Mouse (Mus musculus): ENCODE measurements at regions not wholly inside any gene's neighbourhood (a gene's known extent, or its start where the extent isn't known, plus 50 kb on each side); places are given as distances from the start of the nearest gene placed in this dataset.

DNA sequence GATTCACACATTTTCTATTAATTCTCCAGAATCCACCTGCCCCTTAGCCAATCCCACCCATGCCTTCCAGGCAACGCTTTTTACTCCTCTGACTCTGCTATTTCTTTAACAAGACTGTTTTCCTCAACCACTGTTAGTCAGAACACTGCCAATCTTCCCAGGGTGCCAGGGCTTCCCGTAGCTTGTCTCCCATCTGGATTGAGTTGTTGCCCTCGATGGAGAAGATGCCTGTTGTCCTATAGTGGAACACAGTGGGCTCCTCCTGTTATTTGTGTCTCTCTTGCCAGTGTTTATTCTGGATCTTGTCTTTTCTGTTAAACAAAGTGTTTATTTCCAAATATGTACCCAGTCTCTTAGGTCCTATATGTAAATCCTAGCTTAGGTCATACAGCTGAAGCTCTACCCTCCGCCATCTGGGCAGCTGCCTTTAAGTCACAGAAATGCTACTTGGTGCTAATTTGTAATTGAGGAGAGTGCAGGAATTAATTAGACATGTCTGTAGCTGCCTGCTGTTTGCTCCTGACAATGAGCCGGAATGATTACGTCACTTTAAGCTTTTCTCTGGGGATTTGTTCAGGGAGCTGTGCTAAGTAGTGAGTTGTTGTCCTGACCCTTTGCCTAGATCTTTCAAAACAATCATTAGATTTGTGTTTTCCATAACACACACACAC is 115.3 kb upstream of the Xpo1 start:
- TF ChIP-seq CTCF (IDR thresholded peaks at IDR 0.05; ENCODE audit: low read depth), result no peak
- H3K9me3 ChIP-seq (replicated peaks; ENCODE audit: low read length), result no peaks in the 10 kb centered on the region
- H3K9ac ChIP-seq (ENCODE audit: low read depth, low read length), result no peak overlapping the region
- H3K4me2 ChIP-seq (ENCODE audit: low read length), result no peak overlapping the region
- H3K36me3 ChIP-seq (ENCODE audit: insufficient read depth, low read length), result no peaks in the 10 kb centered on the region
- DNase-seq (ENCODE audit: low spot score) (peak; percentile 39), ATAC-seq (replicated peaks; ENCODE audit: low FRiP score, low read depth) (no peak)
- no peak overlapping the region for H3K27ac ChIP-seq
- WGBS, result 60% methylated on average over 6 of the region's 6 CpGs
- H3K4me3 ChIP-seq (replicated peaks; ENCODE audit: low read depth, low read length), result no peak overlapping the region
- no peaks in the 10 kb centered on the region for H3K27me3 ChIP-seq (ENCODE audit: insufficient read depth, low read length)
- no peaks in the 10 kb centered on the region for H3K4me1 ChIP-seq (replicated peaks; ENCODE audit: insufficient read depth, low read length)

DNA sequence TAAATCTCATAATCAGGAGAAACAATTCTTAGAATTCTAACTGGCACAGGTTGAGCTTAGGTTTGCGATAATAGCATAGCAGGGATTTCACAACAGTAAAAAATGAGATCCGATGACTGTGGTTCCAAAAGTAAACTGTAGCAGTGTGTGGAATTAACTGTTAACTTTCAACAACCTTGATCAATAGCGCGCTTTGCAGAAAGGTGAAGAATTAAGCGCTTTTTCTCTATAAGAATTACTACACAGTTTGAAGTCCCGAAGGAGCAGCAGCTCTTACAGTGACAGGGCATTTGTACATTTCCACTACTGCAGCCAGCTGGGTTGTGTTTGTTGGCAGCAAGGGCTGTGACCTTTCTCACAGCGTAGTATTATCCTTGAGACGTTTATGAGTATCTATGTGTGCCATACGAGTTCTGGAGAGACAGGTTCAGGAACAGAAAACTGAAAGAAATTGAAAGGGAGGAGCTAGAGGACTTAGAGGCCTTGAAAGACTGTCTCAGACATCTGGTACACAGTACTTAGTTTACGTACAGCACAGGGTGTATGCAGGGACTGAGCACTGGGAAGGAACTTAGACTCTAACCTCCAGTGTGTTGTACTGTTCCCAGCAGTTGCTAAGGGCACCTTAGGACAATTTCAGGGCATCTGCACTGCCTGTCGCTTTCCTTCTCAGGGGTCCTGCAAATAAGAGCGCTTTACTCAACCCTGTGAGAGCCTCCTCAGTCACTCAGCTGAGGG is 114.6 kb upstream of the Xpo1 start:
- WGBS, result 56% methylated on average over 12 of the region's 12 CpGs
- DNase-seq (ENCODE audit: low spot score) (peak; percentile 6), ATAC-seq (replicated peaks; ENCODE audit: low FRiP score, low read depth) (0 out of 2 replicates have a peak, but pooled peaks have one; percentile 49)
- no peak overlapping the region for H3K27ac ChIP-seq
- no peak for TF ChIP-seq CTCF (IDR thresholded peaks at IDR 0.05; ENCODE audit: low read depth)
- H3K9ac ChIP-seq (ENCODE audit: low read depth, low read length), result no peak overlapping the region
- no peaks in the 10 kb centered on the region for H3K36me3 ChIP-seq (ENCODE audit: insufficient read depth, low read length)
- H3K4me2 ChIP-seq (ENCODE audit: low read length), result no peak overlapping the region
- H3K9me3 ChIP-seq (replicated peaks; ENCODE audit: low read length), result no peaks in the 10 kb centered on the region
- no peak overlapping the region for H3K4me3 ChIP-seq (replicated peaks; ENCODE audit: low read depth, low read length)
- H3K27me3 ChIP-seq (ENCODE audit: insufficient read depth, low read length), result no peaks in the 10 kb centered on the region
- no peaks in the 10 kb centered on the region for H3K4me1 ChIP-seq (replicated peaks; ENCODE audit: insufficient read depth, low read length)

DNA sequence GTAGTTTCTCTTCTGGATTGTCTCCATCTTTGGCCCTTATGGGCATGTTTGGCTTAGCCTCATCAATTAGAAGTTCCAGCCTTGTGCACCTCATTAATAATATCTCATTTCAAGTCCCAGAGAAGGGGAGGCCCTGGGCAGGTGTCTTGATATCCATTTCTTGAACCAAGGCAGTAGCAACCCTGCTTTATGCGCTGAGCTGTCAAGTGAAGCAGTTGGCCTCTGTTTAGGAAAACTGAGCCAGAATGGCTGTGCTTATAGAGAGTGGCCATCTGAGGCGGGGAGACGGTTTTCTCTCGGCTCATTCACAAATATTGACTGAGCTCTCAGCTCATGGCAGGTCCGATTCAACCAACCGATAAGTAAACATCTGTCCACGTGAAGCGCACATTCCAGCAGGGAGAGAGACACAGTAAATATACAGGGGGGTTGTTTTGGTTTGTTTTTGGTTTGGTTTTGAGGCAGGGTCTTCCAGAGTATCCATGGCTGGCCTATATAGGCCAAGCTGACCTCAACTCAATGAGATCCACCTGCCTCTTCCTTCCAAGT is 107.7 kb upstream of the Xpo1 start:
- Histone ChIP-seq H3K27me3 (ENCODE audit: insufficient read depth, low read length) (no peaks in the 10 kb centered on the region), H3K4me3 (replicated peaks; ENCODE audit: low read depth, low read length) (no peak overlapping the region), H3K4me1 (replicated peaks; ENCODE audit: insufficient read depth, low read length) (no peaks in the 10 kb centered on the region), H3K4me2 (ENCODE audit: low read length) (no peak overlapping the region), H3K36me3 (ENCODE audit: insufficient read depth, low read length) (no peaks in the 10 kb centered on the region), H3K9ac (ENCODE audit: low read depth, low read length) (no peak overlapping the region), H3K27ac (no peak overlapping the region), H3K9me3 (replicated peaks; ENCODE audit: low read length) (no peaks in the 10 kb centered on the region)
- no peak for ATAC-seq (replicated peaks; ENCODE audit: low FRiP score, low read depth)
- DNase-seq (ENCODE audit: low spot score), result no peak
- WGBS, result 58% methylated on average over 8 of the region's 8 CpGs
- no peak for TF ChIP-seq CTCF (IDR thresholded peaks at IDR 0.05; ENCODE audit: low read depth)

- peak; percentile 85 for TF ChIP-seq CTCF (IDR thresholded peaks at IDR 0.05; ENCODE audit: low read depth)
- WGBS, result 71% methylated on average over 5 of the region's 5 CpGs
- DNase-seq (ENCODE audit: low spot score), result peak; percentile 88
Measured at GRCm38 (mm10) chr11:23149556-23150244, 106.1 kb upstream of the Xpo1 start.

GRCm38 (mm10) chr11:23154851-23155250 is 101.0 kb upstream of the Xpo1 start:
- ATAC-seq (replicated peaks; ENCODE audit: low FRiP score, low read depth), result no peak
- WGBS, result 69% methylated on average over 1 of the region's 1 CpGs

More at GRCm38 (mm10) chr11:23149556-23150244, 106.1 kb upstream of the Xpo1 start:
- no peaks in the 10 kb centered on the region for H3K36me3 ChIP-seq (ENCODE audit: insufficient read depth, low read length)
- H3K4me1 ChIP-seq (replicated peaks; ENCODE audit: insufficient read depth, low read length), result no peaks in the 10 kb centered on the region
- no peak overlapping the region for H3K9ac ChIP-seq (ENCODE audit: low read depth, low read length)
- no peak overlapping the region for H3K4me2 ChIP-seq (ENCODE audit: low read length)
- no peaks in the 10 kb centered on the region for H3K9me3 ChIP-seq (replicated peaks; ENCODE audit: low read length)
- ATAC-seq (replicated peaks; ENCODE audit: low FRiP score, low read depth), result peak; percentile 57; the same call in 1 of the 2 replicates
- H3K4me3 ChIP-seq (replicated peaks; ENCODE audit: low read depth, low read length), result no peak overlapping the region
- no peak overlapping the region for H3K27ac ChIP-seq
- H3K27me3 ChIP-seq (ENCODE audit: insufficient read depth, low read length), result no peaks in the 10 kb centered on the region

GRCm38 (mm10) chr11:23168546-23169218 is 87.2 kb upstream of the Xpo1 start:
- no peak overlapping the region for H3K27ac ChIP-seq
- H3K9ac ChIP-seq (ENCODE audit: low read depth, low read length), result no peak overlapping the region
- DNase-seq (ENCODE audit: low spot score) (no peak), ATAC-seq (replicated peaks; ENCODE audit: low FRiP score, low read depth) (no peak)
- 84% methylated on average over 12 of the region's 12 CpGs for WGBS
- no peaks in the 10 kb centered on the region for H3K27me3 ChIP-seq (ENCODE audit: insufficient read depth, low read length)
- no peaks in the 10 kb centered on the region for H3K9me3 ChIP-seq (replicated peaks; ENCODE audit: low read length)
- H3K36me3 ChIP-seq (ENCODE audit: insufficient read depth, low read length), result no peaks in the 10 kb centered on the region
- TF ChIP-seq CTCF (IDR thresholded peaks at IDR 0.05; ENCODE audit: low read depth), result no peak
- no peak overlapping the region for H3K4me3 ChIP-seq (replicated peaks; ENCODE audit: low read depth, low read length)
- no peaks in the 10 kb centered on the region for H3K4me1 ChIP-seq (replicated peaks; ENCODE audit: insufficient read depth, low read length)
- no peak overlapping the region for H3K4me2 ChIP-seq (ENCODE audit: low read length)

More at GRCm38 (mm10) chr11:23154851-23155250, 101.0 kb upstream of the Xpo1 start:
- H3K27ac ChIP-seq, result no peak overlapping the region
- no peak for TF ChIP-seq CTCF (IDR thresholded peaks at IDR 0.05; ENCODE audit: low read depth)
- no peaks in the 10 kb centered on the region for H3K9me3 ChIP-seq (replicated peaks; ENCODE audit: low read length)
- H3K36me3 ChIP-seq (ENCODE audit: insufficient read depth, low read length), result no peaks in the 10 kb centered on the region
- no peaks in the 10 kb centered on the region for H3K4me1 ChIP-seq (replicated peaks; ENCODE audit: insufficient read depth, low read length)
- H3K9ac ChIP-seq (ENCODE audit: low read depth, low read length), result no peak overlapping the region
- DNase-seq (ENCODE audit: low spot score), result no peak
- no peaks in the 10 kb centered on the region for H3K27me3 ChIP-seq (ENCODE audit: insufficient read depth, low read length)
- H3K4me2 ChIP-seq (ENCODE audit: low read length), result no peak overlapping the region
- no peak overlapping the region for H3K4me3 ChIP-seq (replicated peaks; ENCODE audit: low read depth, low read length)
